Mouse (Mus musculus): Measurements from ENCODE around the gene Emp1. TPM values are rescaled to one million over a fixed set of nuclear protein-coding genes. Genes with fewer than 3 reads are reported as not detected.

The Emp1 gene
- polyA plus RNA-seq, 1 experiment from 2014 or later = 14.0 TPM

DNA sequence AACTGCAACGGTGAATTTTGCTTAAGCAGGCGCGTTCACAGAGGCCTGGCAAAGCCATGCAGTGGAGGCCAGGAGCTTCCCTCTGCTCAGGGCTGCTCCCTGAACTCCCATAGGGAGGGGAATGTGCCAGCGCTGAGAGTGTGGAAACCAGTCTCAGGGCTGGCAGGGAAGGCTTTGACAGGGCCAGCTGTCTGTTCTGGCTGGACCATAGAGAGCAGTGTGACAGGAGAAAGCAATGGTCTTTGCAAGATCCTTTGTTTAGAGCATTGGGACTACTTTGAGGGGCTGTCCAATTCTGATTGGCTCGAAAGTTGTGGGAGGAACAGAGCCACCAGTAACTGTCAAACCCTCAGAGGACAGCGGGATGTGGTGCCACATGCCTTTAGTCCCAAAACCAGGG is 5.9 kb downstream of the Emp1 start:
- ATAC-seq (ENCODE audit: low FRiP score, low TSS enrichment) = no peak
- H3K4me1 ChIP-seq (ENCODE audit: control insufficient read depth, insufficient read depth, low read length) = peaks cover 18% of the 10 kb centered on the region
- H3K27ac ChIP-seq (ENCODE audit: low read depth, low read length) = no peak overlapping the region; the same call in 1 of the 2 replicates
- H3K36me3 ChIP-seq (ENCODE audit: control insufficient read depth, insufficient read depth, low read length) = no peaks in the 10 kb centered on the region; the same call in 1 of the 2 replicates
- H3K9ac ChIP-seq (ENCODE audit: low read depth, low read length) = no peak overlapping the region
- H3K9me3 ChIP-seq (ENCODE audit: control insufficient read depth, low read length) = no peaks in the 10 kb centered on the region
- H3K4me2 ChIP-seq (replicated peaks; ENCODE audit: low read depth, low read length) = no peak overlapping the region
- H3K27me3 ChIP-seq (ENCODE audit: control insufficient read depth, insufficient read depth, low read length) = no peaks in the 10 kb centered on the region
- no peak overlapping the region for H3K4me3 ChIP-seq (ENCODE audit: low read length)
- WGBS = 67% methylated on average over 6 of the region's 6 CpGs

DNA sequence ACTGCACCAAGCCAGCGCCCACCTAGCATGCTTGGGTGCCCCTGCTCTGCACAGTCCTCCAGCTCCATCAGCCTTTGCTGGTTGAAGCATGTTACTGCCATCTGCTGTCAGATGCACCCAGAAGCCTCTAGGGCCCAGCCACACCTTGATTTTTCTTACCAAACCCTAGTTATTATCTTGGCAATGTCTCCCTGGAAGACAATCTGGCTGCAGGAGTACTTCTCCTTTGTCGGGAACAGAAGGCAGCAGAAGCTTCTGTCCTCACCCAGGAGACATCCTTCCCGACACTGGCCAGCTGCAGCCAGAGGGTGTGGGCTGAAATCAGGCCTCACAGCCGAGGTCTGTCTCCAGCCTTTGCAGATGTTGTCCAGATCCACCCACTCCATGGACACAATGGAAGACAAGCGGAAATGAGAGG is 7.2 kb downstream of the Emp1 start:
- WGBS = 49% methylated on average over 5 of the region's 5 CpGs
- Histone ChIP-seq H3K4me2 (replicated peaks; ENCODE audit: low read depth, low read length) (no peak overlapping the region), H3K4me1 (ENCODE audit: control insufficient read depth, insufficient read depth, low read length) (peaks cover 14% of the 10 kb centered on the region), H3K27ac (ENCODE audit: low read depth, low read length) (peak overlapping the region; percentile 67; the same call in 1 of the 2 replicates), H3K36me3 (ENCODE audit: control insufficient read depth, insufficient read depth, low read length) (no peaks in the 10 kb centered on the region; the same call in 1 of the 2 replicates), H3K27me3 (ENCODE audit: control insufficient read depth, insufficient read depth, low read length) (no peaks in the 10 kb centered on the region), H3K9ac (ENCODE audit: low read depth, low read length) (no peak overlapping the region), H3K4me3 (ENCODE audit: low read length) (no peak overlapping the region), H3K9me3 (ENCODE audit: control insufficient read depth, low read length) (no peaks in the 10 kb centered on the region)
- peak; percentile 51; the same call in 1 of the 2 replicates for ATAC-seq (ENCODE audit: low FRiP score, low TSS enrichment)

DNA sequence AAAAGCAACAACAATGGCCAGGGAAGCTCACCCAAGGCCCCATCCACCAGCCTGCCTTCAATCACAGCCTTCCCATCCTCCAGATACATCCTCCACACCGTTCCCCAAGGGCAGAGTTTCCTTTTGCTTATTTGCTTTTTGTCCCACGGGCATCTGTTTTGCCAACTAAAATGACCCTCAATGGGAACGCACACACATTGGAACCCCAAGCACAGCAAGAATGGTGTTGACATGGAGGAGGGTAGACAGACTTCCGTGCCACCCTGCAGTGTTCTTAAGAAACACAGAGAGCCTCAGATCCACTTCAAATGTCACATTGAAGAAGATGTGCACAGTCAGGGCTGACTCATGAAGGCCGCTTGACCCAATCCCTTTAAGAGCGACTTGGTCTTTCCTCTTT is 8.6 kb downstream of the Emp1 start:
- ATAC-seq (ENCODE audit: low FRiP score, low TSS enrichment) = no peak
- no peak overlapping the region for H3K4me2 ChIP-seq (replicated peaks; ENCODE audit: low read depth, low read length)
- no peak overlapping the region for H3K9ac ChIP-seq (ENCODE audit: low read depth, low read length)
- H3K4me1 ChIP-seq (ENCODE audit: control insufficient read depth, insufficient read depth, low read length) = peaks cover 10% of the 10 kb centered on the region
- no peaks in the 10 kb centered on the region for H3K9me3 ChIP-seq (ENCODE audit: control insufficient read depth, low read length)
- no peak overlapping the region for H3K27ac ChIP-seq (ENCODE audit: low read depth, low read length)
- H3K4me3 ChIP-seq (ENCODE audit: low read length) = no peak overlapping the region
- WGBS = 74% methylated on average over 6 of the region's 6 CpGs
- H3K36me3 ChIP-seq (ENCODE audit: control insufficient read depth, insufficient read depth, low read length) = no peaks in the 10 kb centered on the region; the same call in 1 of the 2 replicates
- no peaks in the 10 kb centered on the region for H3K27me3 ChIP-seq (ENCODE audit: control insufficient read depth, insufficient read depth, low read length)

DNA sequence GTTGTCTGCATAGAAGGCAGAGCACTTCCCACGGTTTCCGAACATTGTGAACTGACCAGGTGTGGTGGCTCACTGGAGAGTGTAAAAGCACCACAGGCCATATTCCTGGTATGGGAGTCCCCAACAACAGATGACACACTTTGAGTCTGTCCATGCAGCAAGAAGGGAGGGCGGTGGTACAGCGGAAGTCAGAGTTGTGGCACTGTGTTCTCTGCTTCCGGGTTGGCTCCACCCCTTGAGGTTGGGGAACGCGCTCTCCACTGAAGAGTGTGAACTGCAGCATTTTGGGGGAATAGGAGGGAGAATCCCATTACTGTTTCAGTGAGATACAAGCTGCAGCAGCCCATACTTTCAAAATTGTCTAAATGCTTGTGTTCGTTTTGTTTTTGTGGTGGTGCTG is 11.0 kb downstream of the Emp1 start:
- WGBS = 87% methylated on average over 8 of the region's 8 CpGs
- no peak overlapping the region for H3K27ac ChIP-seq (ENCODE audit: low read depth, low read length)
- peaks cover 9% of the 10 kb centered on the region for H3K4me1 ChIP-seq (ENCODE audit: control insufficient read depth, insufficient read depth, low read length)
- no peaks in the 10 kb centered on the region; the same call in 1 of the 2 replicates for H3K36me3 ChIP-seq (ENCODE audit: control insufficient read depth, insufficient read depth, low read length)
- no peak overlapping the region for H3K4me3 ChIP-seq (ENCODE audit: low read length)
- H3K9me3 ChIP-seq (ENCODE audit: control insufficient read depth, low read length) = no peaks in the 10 kb centered on the region
- peaks cover 2% of the 10 kb centered on the region; the same call in 1 of the 2 replicates for H3K27me3 ChIP-seq (ENCODE audit: control insufficient read depth, insufficient read depth, low read length)
- H3K4me2 ChIP-seq (replicated peaks; ENCODE audit: low read depth, low read length) = no peak overlapping the region
- no peak overlapping the region for H3K9ac ChIP-seq (ENCODE audit: low read depth, low read length)
- ATAC-seq (ENCODE audit: low FRiP score, low TSS enrichment) = no peak

DNA sequence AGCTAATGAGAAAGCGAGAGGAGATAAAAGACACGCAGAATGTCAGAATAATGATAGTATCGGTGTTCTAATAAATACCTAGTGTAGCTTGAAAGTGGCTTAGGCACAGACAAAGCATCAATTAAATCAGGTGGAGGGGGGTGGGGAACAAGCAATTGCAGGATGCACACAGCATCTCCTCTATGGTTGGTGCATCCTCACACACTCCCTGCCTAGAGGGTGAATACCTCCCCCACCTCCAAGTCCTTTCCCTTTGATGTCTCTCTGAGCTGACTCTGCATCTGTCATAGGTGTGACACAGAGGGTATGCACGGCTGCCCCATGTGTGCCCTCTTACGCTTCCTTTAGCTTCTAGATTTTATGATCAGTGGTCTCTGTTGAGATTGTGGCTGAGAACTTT is 13.5 kb downstream of the Emp1 start:
- Histone ChIP-seq H3K4me2 (replicated peaks; ENCODE audit: low read depth, low read length) (no peak overlapping the region), H3K4me1 (ENCODE audit: control insufficient read depth, insufficient read depth, low read length) (peaks cover 6% of the 10 kb centered on the region; the same call in 1 of the 2 replicates), H3K9me3 (ENCODE audit: control insufficient read depth, low read length) (no peaks in the 10 kb centered on the region), H3K9ac (ENCODE audit: low read depth, low read length) (no peak overlapping the region), H3K27ac (ENCODE audit: low read depth, low read length) (no peak overlapping the region), H3K27me3 (ENCODE audit: control insufficient read depth, insufficient read depth, low read length) (peaks cover 2% of the 10 kb centered on the region; the same call in 1 of the 2 replicates), H3K36me3 (ENCODE audit: control insufficient read depth, insufficient read depth, low read length) (peaks cover 8% of the 10 kb centered on the region; the same call in 1 of the 2 replicates), H3K4me3 (ENCODE audit: low read length) (no peak overlapping the region)
- ATAC-seq (ENCODE audit: low FRiP score, low TSS enrichment) = no peak
- WGBS = 42% methylated on average over 5 of the region's 5 CpGs

DNA sequence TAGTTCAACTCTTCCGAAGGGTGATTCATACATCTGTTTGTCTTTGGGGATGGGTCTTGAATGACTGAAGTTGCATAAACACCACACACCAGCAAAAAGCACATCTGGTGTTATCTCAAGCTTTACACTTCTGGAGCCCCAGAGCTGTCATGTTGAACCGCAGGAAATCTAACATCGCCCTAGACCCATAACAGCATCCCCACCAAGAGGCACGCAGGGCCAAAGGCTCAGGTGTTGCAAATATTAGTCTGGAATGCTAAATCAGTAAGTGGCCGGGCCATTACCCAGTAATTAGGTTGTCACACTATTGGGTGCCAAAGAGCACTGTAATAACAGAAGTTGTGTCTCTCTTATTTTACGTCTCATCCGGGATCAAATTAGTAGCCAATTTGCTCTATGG is 13.9 kb downstream of the Emp1 start:
- ATAC-seq (ENCODE audit: low FRiP score, low TSS enrichment) = no peak
- no peak overlapping the region for H3K4me2 ChIP-seq (replicated peaks; ENCODE audit: low read depth, low read length)
- H3K4me1 ChIP-seq (ENCODE audit: control insufficient read depth, insufficient read depth, low read length) = peaks cover 6% of the 10 kb centered on the region; the same call in 1 of the 2 replicates
- peaks cover 2% of the 10 kb centered on the region; the same call in 1 of the 2 replicates for H3K27me3 ChIP-seq (ENCODE audit: control insufficient read depth, insufficient read depth, low read length)
- no peaks in the 10 kb centered on the region for H3K9me3 ChIP-seq (ENCODE audit: control insufficient read depth, low read length)
- H3K9ac ChIP-seq (ENCODE audit: low read depth, low read length) = no peak overlapping the region
- WGBS = 50% methylated on average over 7 of the region's 7 CpGs
- no peak overlapping the region for H3K27ac ChIP-seq (ENCODE audit: low read depth, low read length)
- H3K4me3 ChIP-seq (ENCODE audit: low read length) = no peak overlapping the region
- peaks cover 10% of the 10 kb centered on the region; the same call in 1 of the 2 replicates for H3K36me3 ChIP-seq (ENCODE audit: control insufficient read depth, insufficient read depth, low read length)

DNA sequence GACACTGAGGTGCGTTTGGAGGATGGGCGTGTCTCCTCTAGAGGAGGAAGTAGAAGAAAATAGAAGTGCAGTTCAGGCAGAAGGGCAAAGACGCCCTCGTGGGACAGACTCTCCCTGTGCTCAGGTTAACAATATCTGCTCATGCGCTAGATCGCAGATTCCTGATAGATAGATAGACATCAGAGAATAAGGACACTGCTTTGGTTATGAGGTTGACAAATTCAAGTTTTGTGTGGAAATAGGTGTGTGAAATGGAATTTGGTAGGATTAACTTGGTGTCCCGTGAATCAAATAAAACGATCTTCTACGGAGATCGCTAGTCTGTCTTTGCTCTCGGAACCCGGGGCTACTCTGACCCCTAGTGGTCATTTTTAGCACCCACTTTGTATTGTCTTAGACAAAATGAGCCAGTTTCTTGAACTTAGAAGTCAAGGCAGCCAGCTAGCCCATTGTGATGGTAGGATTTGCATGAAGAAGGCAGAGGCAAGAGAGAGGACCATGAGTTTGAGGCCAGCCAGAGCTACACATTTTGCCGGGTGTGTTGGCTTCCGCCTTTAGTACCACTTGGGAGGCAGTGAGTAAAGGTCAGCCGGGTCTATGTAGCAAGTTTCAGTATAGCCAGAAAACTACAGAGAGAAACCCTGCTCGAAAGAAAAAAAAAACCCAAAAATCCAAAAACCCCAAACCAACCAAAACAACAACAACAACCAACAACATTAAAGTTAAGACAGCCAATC is 15.4 kb downstream of the Emp1 start:
- Histone ChIP-seq H3K36me3 (ENCODE audit: control insufficient read depth, insufficient read depth, low read length) (peaks cover 10% of the 10 kb centered on the region; the same call in 1 of the 2 replicates), H3K9ac (ENCODE audit: low read depth, low read length) (no peak overlapping the region), H3K4me1 (ENCODE audit: control insufficient read depth, insufficient read depth, low read length) (peaks cover 6% of the 10 kb centered on the region; the same call in 1 of the 2 replicates), H3K4me2 (replicated peaks; ENCODE audit: low read depth, low read length) (peak overlapping the region; percentile 37), H3K27ac (ENCODE audit: low read depth, low read length) (no peak overlapping the region), H3K27me3 (ENCODE audit: control insufficient read depth, insufficient read depth, low read length) (peaks cover 2% of the 10 kb centered on the region; the same call in 1 of the 2 replicates), H3K9me3 (ENCODE audit: control insufficient read depth, low read length) (no peaks in the 10 kb centered on the region), H3K4me3 (ENCODE audit: low read length) (peak overlapping the region; percentile 14; the same call in 1 of the 2 replicates)
- 22% methylated on average over 16 of the region's 16 CpGs for WGBS
- peak; percentile 69; the same call in 1 of the 2 replicates for ATAC-seq (ENCODE audit: low FRiP score, low TSS enrichment)

DNA sequence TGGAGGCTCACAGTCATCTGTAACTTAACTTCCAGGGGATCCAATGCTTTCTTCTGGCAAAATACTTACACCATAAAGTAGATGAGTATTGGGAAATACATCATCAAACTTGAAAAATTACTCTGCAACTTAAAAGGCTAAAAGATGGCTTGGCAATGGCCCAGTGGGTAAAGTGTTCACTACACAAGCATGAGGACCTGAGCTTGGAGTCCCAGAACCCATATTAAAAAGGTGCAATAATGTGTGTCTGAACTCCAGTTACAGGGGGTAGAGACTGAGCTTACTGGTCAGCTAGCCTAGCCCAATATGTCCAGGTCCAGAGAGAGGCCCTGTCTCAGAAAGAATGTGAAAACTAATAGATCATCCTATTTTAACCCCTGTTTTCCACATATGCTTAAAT is 21.6 kb downstream of the Emp1 start:
- no peak for ATAC-seq (ENCODE audit: low FRiP score, low TSS enrichment)
- H3K9ac ChIP-seq (ENCODE audit: low read depth, low read length) = no peak overlapping the region
- H3K36me3 ChIP-seq (ENCODE audit: control insufficient read depth, insufficient read depth, low read length) = peaks cover 10% of the 10 kb centered on the region; the same call in 1 of the 2 replicates
- no peak overlapping the region for H3K4me2 ChIP-seq (replicated peaks; ENCODE audit: low read depth, low read length)
- H3K4me3 ChIP-seq (ENCODE audit: low read length) = no peak overlapping the region
- 0 out of 2 replicates have a peak, but pooled peaks cover 4% of the 10 kb centered on the region for H3K4me1 ChIP-seq (ENCODE audit: control insufficient read depth, insufficient read depth, low read length)
- no peaks in the 10 kb centered on the region for H3K27me3 ChIP-seq (ENCODE audit: control insufficient read depth, insufficient read depth, low read length)
- no peak overlapping the region for H3K27ac ChIP-seq (ENCODE audit: low read depth, low read length)
- H3K9me3 ChIP-seq (ENCODE audit: control insufficient read depth, low read length) = no peaks in the 10 kb centered on the region
